Mouse (Mus musculus) ZHBTc4 (cell line): ENCODE data around the gene Hmgxb4.

Experiments used
- DNase-seq: peaks from one replicate; pipeline ENCODE4 v3.0.0-alpha.2; 2011; ENCODE audit warnings: low read depth, low spot score

Hmgxb4 gene

GRCm38 (mm10) chr8:75071627-75072346 lies 78.6 kb downstream of the Hmgxb4 start:
- DNase-seq: peak; percentile 87

- DNase-seq: no peak
These were observed 81.7 kb downstream of the Hmgxb4 start for GRCm38 (mm10) chr8:75074876-75075275.

GRCm38 (mm10) chr8:75078215-75078614 lies 85.1 kb downstream of the Hmgxb4 start:
- DNase-seq: no peak

GRCm38 (mm10) chr8:75078851-75079250 lies 85.7 kb downstream of the Hmgxb4 start:
- DNase-seq: no peak
